Mouse (Mus musculus) liver, embryonic 15.5 days (tissue): ENCODE results near the gene Stoml2. TPM values are rescaled to one million over a fixed set of nuclear protein-coding genes. Genes with fewer than 3 reads are reported as not detected.
A peak's percentile ranks its signal among the peaks of the same experiment; 100 is the strongest.

Source experiments
- ATAC-seq: fragments of 200-750 bp; cut with Nextera tagmentation; 2 replicates; pipeline ENCODE4 v1.8.0; 2017; ENCODE audit warnings: moderate number of reproducible peaks, mild to moderate bottlenecking, moderate library complexity; ENCODE audit not compliant: insufficient read depth
- H3K27ac ChIP-seq: fragments of 300-500 bp; sonication (generic); replicated peaks from 2 replicates; pipeline ENCODE4 v1.5.1; 2015; ENCODE audit warnings: mild to moderate bottlenecking, inconsistent platforms
- H3K27me3 ChIP-seq: fragments of 300-500 bp; sonication (generic); 2 replicates; pipeline ENCODE4 v1.6.1; 2015; ENCODE audit warnings: mild to moderate bottlenecking, inconsistent platforms
- H3K36me3 ChIP-seq: fragments of 300-500 bp; sonication (generic); replicated peaks from 2 replicates; pipeline ENCODE4 v1.6.1; 2015; ENCODE audit warnings: moderate library complexity, mild to moderate bottlenecking, inconsistent platforms
- H3K4me1 ChIP-seq: fragments of 300-500 bp; sonication (generic); replicated peaks from 2 replicates; pipeline ENCODE4 v1.6.1; 2015; ENCODE audit warnings: inconsistent platforms
- H3K4me2 ChIP-seq: fragments of 300-500 bp; sonication (generic); 2 replicates; pipeline ENCODE4 v1.6.1; 2015; ENCODE audit warnings: moderate library complexity, mild to moderate bottlenecking, inconsistent platforms
- H3K4me3 ChIP-seq: fragments of 300-500 bp; sonication (generic); replicated peaks from 2 replicates; pipeline ENCODE4 v1.5.1; 2015; ENCODE audit warnings: mild to moderate bottlenecking, inconsistent platforms
- H3K9ac ChIP-seq: fragments of 300-500 bp; sonication (generic); 2 replicates; pipeline ENCODE4 v1.6.1; 2015; ENCODE audit warnings: moderate library complexity, mild to moderate bottlenecking, inconsistent platforms
- H3K9me3 ChIP-seq: fragments of 300-500 bp; sonication (generic); replicated peaks from 2 replicates; pipeline ENCODE4 v1.6.1; 2016; ENCODE audit warnings: inconsistent platforms
- WGBS: fragments of 180-500 bp; shearing (Covaris S2); methylation state at CpG from one replicate; pipeline ENCODE4 v1.1.7; 2015; ENCODE audit warnings: mixed read lengths; ENCODE audit not compliant: insufficient replicate concordance; 5-methylcytosine and 5-hydroxymethylcytosine counted together
- polyA plus RNA-seq: library from polyadenylated mRNA; unstranded; fragments of >200 nt; fragmentation: Nextera tagmentation; extraction: Ambion mirVana; gene quantifications from 2 replicates; pipeline ENCODE4 v1.2.1, GENCODE M21; 2015

The Stoml2 gene
- polyA plus RNA-seq, 1 experiment from 2014 or later: 187 TPM

DNA sequence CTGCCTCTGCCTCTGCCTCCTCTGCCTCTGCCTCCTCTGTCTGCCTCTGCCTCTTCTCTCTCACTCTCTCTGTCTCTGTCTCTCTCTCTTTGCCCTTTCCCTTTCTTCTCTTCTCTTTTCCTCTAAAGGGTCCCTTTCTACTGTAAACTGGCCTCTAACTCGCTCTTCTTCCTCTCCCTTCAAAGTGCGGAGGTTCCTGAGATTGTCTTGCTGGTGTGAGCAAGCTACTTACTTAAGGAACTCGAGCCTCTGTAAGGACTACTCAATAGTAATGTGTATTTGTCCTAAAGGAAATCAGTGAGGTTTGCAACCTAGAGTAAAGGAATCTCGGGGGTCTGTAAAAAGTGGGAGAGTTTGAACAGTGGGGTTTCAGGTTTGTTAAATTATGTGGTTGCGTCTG lies 15.1 kb upstream of the Stoml2 start:
- no peak overlapping the region for H3K4me3 ChIP-seq
- 52% methylated on average over 5 of the region's 5 CpGs for WGBS
- ATAC-seq: no peak
- H3K4me1 ChIP-seq: peaks cover 39% of the 10 kb centered on the region
- H3K27ac ChIP-seq: no peak overlapping the region
- H3K9ac ChIP-seq: no peak overlapping the region
- H3K36me3 ChIP-seq: no peaks in the 10 kb centered on the region
- H3K27me3 ChIP-seq: peaks cover 21% of the 10 kb centered on the region
- H3K4me2 ChIP-seq: peak overlapping the region; percentile 87
- no peaks in the 10 kb centered on the region for H3K9me3 ChIP-seq

DNA sequence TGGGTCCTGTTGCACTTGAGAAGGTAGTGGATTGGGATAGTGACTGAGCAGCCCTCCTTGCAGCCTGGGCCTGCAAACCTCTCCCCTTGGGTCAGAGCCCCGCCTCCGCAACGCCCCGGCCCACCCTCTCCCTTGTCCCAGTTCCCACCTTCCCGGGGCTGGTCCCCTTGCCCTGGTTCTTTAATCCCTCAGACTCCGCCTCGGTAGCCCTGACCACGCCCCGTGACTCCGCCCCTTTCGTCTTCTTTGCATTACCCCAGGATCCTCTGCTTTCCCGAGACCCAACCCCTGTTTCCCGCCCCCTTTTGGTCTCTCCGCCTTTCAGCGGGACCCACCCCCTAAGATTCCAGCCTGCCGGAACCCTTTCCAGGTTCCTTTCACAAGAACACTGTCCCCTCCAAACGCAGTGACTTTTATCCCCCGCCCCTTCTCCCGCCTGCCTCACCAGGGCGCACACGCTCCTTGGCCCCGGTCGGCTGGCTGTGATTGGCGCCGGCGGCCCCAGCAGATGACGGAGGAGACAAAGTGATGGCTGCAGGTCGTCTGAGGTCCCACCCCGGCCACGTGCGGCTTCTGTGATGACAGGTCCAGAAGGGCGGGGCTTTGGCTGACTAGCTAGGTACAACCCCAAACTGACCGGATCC lies 14.3 kb upstream of the Stoml2 start, which contains the start of gene Fam214b:
Gene Fam214b, minus strand, starts transcription at position 562 of the 644 bp plus-strand sequence.
- H3K27me3 ChIP-seq: peaks cover 21% of the 10 kb centered on the region
- peak within 1 kb of the TSS; percentile 62 for H3K4me3 ChIP-seq
- H3K9ac ChIP-seq: peak within 1 kb of the TSS; percentile 42
- WGBS: under 1% methylated on average over 33 of the region's 33 CpGs
- H3K9me3 ChIP-seq: no peaks in the 10 kb centered on the region
- peak within 1 kb of the TSS; percentile 53; the same call in 1 of the 2 replicates for H3K27ac ChIP-seq
- no peaks in the 10 kb centered on the region for H3K36me3 ChIP-seq
- peak; percentile 84 for ATAC-seq
- H3K4me1 ChIP-seq: peaks cover 45% of the 10 kb centered on the region
- peak within 1 kb of the TSS; percentile 87 for H3K4me2 ChIP-seq

DNA sequence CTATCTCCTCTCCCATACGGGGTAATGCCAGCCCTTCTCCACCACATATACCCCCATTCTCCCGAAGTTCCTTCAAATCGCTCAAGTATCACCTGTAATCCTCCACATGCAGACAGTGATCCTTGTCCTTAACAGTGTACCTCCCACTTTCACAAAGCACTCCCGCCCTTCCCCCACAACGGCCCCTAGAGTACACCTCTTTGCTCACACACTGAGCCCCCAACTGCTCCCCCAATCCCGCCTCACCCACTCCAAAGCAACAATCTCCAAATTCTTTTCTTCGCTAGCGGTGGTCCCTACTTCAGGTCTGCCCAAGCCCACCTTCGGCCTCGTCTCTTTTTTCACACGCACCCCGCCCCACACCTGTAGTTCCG lies 13.8 kb upstream of the Stoml2 start:
- Histone ChIP-seq H3K9ac (peak overlapping the region; percentile 42), H3K36me3 (no peaks in the 10 kb centered on the region), H3K27me3 (peaks cover 21% of the 10 kb centered on the region), H3K4me2 (peak overlapping the region; percentile 87), H3K9me3 (no peaks in the 10 kb centered on the region), H3K4me3 (peak overlapping the region; percentile 62), H3K27ac (peak overlapping the region; percentile 53; the same call in 1 of the 2 replicates), H3K4me1 (peaks cover 50% of the 10 kb centered on the region)
- WGBS: 8% methylated on average over 13 of the region's 13 CpGs
- ATAC-seq: no peak

DNA sequence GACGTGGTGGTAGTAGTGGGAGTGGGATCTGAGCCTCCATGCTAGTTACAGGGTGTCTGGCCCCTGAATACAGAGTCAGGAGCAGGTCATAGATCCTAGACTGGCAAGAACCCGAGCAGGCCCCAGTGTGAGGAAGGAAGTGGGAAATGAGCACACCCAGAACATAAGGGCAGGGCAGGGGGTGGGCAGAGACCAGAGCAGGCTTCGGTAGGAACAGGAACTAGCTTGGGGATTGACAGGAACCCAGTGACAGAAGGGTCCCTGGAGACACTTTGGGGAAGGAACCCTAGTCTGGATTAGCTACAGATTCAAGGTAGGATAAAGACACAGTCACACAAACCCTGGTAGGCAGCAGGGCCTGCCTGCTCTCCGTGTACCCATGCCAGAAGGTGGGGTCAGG lies 13.2 kb upstream of the Stoml2 start:
- Histone ChIP-seq H3K4me2 (peak overlapping the region; percentile 87), H3K4me3 (peak overlapping the region; percentile 62), H3K36me3 (no peaks in the 10 kb centered on the region), H3K4me1 (peaks cover 53% of the 10 kb centered on the region), H3K27ac (peak overlapping the region; percentile 53), H3K9ac (no peak overlapping the region), H3K9me3 (no peaks in the 10 kb centered on the region), H3K27me3 (peaks cover 21% of the 10 kb centered on the region)
- WGBS: 12% methylated on average over 4 of the region's 4 CpGs
- ATAC-seq: no peak

DNA sequence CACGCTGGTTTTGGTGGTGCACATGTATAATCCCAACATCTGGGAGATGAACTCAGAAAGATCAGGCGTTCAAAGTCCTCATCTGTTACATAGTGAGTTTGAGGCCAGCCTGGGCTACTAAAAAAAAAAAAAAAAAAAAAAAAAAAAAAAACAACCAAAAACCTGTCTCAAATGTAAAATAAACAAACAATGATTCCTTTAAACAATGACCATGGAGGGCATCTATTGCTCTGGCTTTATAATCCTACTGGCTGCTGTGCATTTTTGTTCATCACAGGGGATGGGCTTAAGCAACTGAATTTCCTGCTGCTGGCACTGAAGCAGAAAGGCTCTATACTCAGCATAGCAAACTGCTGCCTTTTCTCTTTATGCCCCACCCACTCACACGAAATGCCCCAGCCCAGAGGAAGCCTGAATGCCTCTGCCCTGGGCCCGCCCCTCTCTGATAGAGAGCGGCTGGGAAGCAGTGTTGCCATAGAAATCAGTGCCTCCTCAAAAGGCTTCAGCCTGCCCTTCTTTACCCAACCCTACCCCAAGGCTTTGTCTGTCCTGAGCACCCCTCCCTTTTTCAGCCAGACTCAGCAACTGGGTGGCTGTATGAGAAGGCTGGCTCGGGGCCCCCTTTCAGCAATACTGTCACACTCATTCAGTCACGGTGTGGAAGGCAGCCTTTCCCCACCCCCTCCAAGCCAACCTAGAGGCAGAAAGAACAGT lies 12.3 kb upstream of the Stoml2 start:
- H3K9ac ChIP-seq: no peak overlapping the region
- peak overlapping the region; percentile 87 for H3K4me2 ChIP-seq
- H3K36me3 ChIP-seq: no peaks in the 10 kb centered on the region
- peak overlapping the region; percentile 46 for H3K27ac ChIP-seq
- H3K4me1 ChIP-seq: peaks cover 62% of the 10 kb centered on the region
- no peak overlapping the region for H3K4me3 ChIP-seq
- peaks cover 21% of the 10 kb centered on the region for H3K27me3 ChIP-seq
- H3K9me3 ChIP-seq: no peaks in the 10 kb centered on the region
- ATAC-seq: no peak
- WGBS: 14% methylated on average over 7 of the region's 7 CpGs

DNA sequence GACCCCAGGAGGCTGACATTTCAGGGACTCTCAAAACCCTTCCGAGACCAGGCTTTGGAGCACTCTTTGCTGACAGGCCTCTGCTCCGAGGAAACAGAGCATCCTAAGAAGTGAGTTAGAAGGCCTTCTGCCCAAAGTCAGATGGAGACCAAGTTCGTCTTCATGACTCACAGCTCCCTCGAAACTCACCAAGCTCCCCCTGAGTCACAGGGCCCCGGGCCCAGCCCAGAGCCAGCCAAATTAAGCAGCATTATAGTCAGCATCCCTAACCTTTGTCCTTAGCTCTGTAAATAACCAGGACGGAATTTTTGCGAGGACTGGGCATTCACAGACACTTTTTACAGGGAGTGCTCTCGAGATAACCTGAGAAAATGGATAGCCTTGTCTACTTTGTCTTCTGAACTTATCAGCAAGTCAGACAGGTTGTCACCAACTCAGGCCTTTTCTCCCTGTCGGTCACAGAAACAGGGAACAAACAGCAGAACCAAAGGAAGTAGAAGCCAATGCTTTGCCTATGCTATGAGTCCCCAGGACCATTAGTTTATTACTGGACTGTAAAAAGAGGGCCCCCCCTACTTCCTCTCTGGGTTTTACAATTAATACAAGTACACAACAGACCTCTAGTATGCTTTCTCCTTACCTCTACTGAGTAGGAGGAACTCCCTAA lies 9.5 kb upstream of the Stoml2 start:
- peak overlapping the region; percentile 42; the same call in 1 of the 2 replicates for H3K27ac ChIP-seq
- H3K9me3 ChIP-seq: no peaks in the 10 kb centered on the region
- H3K9ac ChIP-seq: no peak overlapping the region
- peaks cover 11% of the 10 kb centered on the region for H3K36me3 ChIP-seq
- H3K4me1 ChIP-seq: peaks cover 80% of the 10 kb centered on the region
- ATAC-seq: no peak
- no peak overlapping the region for H3K4me3 ChIP-seq
- WGBS: 62% methylated on average over 9 of the region's 9 CpGs
- H3K27me3 ChIP-seq: peaks cover 21% of the 10 kb centered on the region
- no peak overlapping the region for H3K4me2 ChIP-seq

DNA sequence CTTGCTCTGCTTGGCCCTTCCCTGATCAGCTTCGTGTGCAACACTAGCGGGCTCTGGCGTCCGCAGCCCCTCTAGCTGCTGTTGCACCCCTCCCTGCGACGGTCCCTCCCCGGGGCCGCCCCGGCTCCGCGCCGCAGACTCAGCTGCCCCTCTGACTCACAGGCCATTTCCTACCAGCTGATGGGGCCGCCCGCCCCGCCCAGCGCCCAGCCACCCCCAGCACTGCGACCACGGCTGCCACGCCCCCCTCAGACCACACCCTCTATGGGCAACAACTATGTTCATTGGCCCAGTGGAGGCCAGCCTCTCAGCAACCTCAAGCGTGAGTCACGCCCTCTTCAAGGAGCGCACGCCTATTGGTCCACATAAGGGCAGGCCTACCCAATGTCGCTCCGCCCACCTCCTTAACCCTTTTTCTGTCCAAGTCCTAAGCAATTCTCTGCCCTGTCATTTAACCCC lies 8.6 kb upstream of the Stoml2 start:
- Histone ChIP-seq H3K4me2 (peak overlapping the region; percentile 90), H3K27ac (peak overlapping the region; percentile 93), H3K9ac (peak overlapping the region; percentile 90), H3K9me3 (no peaks in the 10 kb centered on the region), H3K4me3 (peak overlapping the region; percentile 88), H3K36me3 (peaks cover 20% of the 10 kb centered on the region), H3K4me1 (peaks cover 80% of the 10 kb centered on the region), H3K27me3 (peaks cover 12% of the 10 kb centered on the region)
- WGBS: under 1% methylated on average over 25 of the region's 25 CpGs
- ATAC-seq: peak; percentile 93

DNA sequence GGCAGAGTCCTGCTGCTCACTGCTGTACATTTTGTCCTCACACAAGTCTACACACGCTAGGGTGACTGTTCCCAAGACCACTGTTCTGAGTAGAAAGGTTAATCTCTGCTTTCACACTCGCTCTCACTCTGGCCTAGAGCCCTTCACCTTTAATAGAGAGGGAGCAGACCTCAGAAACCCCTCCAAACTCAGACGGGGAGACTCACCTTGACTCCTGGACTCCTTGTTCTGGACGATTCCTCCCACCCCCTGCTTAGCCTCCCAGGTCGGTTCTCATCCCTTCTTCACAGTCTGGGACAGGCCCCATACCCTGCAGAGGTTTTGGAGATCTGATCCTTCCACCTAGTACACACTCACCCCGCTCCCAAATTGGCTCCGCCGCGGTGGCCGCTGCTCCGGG lies 8.1 kb upstream of the Stoml2 start:
- peaks cover 25% of the 10 kb centered on the region for H3K36me3 ChIP-seq
- H3K9me3 ChIP-seq: no peaks in the 10 kb centered on the region
- peaks cover 8% of the 10 kb centered on the region for H3K27me3 ChIP-seq
- H3K4me3 ChIP-seq: peak overlapping the region; percentile 88
- H3K4me2 ChIP-seq: peak overlapping the region; percentile 90
- peak overlapping the region; percentile 90 for H3K9ac ChIP-seq
- 9% methylated on average over 11 of the region's 11 CpGs for WGBS
- H3K4me1 ChIP-seq: peaks cover 78% of the 10 kb centered on the region
- ATAC-seq: peak; percentile 11
- H3K27ac ChIP-seq: peak overlapping the region; percentile 93

DNA sequence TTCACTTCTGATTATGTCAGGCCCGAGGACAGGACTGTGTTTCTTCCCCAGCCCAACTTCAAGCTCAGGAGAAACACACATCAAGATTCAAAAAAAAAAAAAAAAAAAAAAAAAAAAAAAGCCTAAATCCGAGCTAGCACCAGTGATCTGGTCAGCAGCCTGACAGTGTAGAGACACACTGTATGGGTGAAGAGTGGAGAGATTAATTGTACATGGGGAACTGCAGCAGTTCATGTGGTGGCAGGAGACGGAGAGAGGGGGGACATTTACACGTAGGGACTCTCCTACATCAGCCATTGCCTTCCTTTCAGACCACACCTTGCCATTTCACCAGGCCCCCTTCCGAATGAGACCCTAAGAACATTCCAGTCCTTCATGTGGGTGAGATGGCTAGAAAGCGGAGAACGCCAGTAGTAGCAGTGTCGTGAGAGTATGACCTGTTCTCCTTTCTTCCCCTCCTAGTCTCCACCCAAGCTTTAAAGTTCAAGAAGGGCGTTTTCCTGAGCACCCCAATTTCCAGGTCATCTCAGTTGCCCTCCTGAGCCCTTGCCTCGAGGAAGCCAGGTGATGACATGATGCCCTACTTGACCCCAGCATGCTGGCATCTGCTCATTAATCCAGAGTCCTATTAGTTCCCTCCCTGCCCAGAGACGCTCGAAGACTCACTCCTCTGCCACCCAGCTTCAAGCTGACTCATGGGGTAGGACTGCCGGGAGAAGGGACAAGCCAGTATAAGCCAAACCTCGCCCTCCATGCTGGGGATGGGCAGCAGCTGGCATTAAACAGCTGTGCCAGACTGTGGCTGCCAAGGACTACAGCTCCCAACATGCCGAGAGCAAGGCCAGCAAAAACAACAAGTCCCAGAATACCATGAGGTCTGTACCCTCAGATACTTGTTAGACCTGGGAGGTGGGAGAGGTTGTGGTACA lies 7.3 kb upstream of the Stoml2 start:
- Histone ChIP-seq H3K4me1 (peaks cover 72% of the 10 kb centered on the region), H3K4me3 (peak overlapping the region; percentile 88), H3K36me3 (peaks cover 33% of the 10 kb centered on the region), H3K9ac (peak overlapping the region; percentile 90), H3K27me3 (peaks cover 1% of the 10 kb centered on the region; the same call in 1 of the 2 replicates), H3K9me3 (no peaks in the 10 kb centered on the region), H3K4me2 (peak overlapping the region; percentile 90), H3K27ac (peak overlapping the region; percentile 93)
- peak; percentile 30 for ATAC-seq
- WGBS: 32% methylated on average over 15 of the region's 15 CpGs

DNA sequence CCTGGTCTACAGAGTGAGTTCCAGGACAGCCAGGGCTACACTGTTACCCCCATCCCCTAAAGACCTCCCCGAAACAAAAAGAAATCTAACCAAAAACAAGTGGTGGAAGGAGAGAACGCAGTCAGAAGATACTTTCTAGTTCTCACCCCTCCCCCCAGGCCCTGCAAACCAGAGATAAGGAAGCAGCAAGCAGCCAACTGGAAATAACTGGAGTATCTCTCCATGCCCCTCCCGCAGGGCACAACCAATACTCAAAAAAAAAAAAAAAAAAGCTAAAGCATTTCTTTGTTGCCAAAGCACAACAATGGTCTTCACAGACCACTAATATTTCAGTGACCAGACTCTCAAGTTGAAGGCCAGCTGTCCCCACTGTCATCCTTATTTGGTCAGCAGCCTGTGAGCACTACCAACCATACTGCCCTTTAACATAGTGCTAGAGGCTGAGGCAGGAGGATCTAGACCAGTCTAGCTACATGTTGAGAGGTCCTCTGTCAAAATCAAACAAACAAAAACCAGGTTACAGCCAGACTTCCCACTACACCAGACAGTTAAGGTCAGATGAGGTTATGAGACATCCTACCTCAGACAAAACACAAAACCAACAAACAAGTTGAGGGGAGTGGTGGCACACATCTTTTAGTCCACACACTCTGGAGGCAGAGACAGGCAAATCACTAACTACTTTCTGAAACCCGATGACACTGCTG lies 6.5 kb upstream of the Stoml2 start:
- 8% methylated on average over 4 of the region's 4 CpGs for WGBS
- peak overlapping the region; percentile 90 for H3K9ac ChIP-seq
- ATAC-seq: peak; percentile 48
- H3K4me1 ChIP-seq: peaks cover 64% of the 10 kb centered on the region
- H3K27me3 ChIP-seq: no peaks in the 10 kb centered on the region
- peak overlapping the region; percentile 88 for H3K4me3 ChIP-seq
- H3K27ac ChIP-seq: peak overlapping the region; percentile 93
- H3K4me2 ChIP-seq: peak overlapping the region; percentile 90
- H3K36me3 ChIP-seq: peaks cover 41% of the 10 kb centered on the region
- H3K9me3 ChIP-seq: no peaks in the 10 kb centered on the region
